Mouse (Mus musculus) heart, embryonic 12.5 days (tissue): ENCODE data around the gene Chil1. TPM values are rescaled to one million over a fixed set of nuclear protein-coding genes. Genes with fewer than 3 reads are reported as not detected.

Experiments
- ATAC-seq: fragments of 200-750 bp; cut with Nextera tagmentation; 2 replicates; pipeline ENCODE4 v1.8.0; 2017; ENCODE audit warnings: moderate TSS enrichment, moderate library complexity; ENCODE audit not compliant: insufficient number of reproducible peaks, low FRiP score
- H3K27ac ChIP-seq: fragments of 300-500 bp; sonication (generic); 2 replicates; pipeline ENCODE4 v1.5.1; 2016; ENCODE audit warnings: mild to moderate bottlenecking, moderate library complexity; ENCODE audit not compliant: poor library complexity, severe bottlenecking
- H3K27me3 ChIP-seq: fragments of 300-500 bp; sonication (generic); replicated peaks from 2 replicates; pipeline ENCODE4 v1.6.1; 2016; ENCODE audit warnings: mild to moderate bottlenecking, moderate library complexity
- H3K36me3 ChIP-seq: fragments of 300-500 bp; sonication (generic); 2 replicates; pipeline ENCODE4 v1.6.1; 2016; ENCODE audit warnings: mild to moderate bottlenecking, moderate library complexity
- H3K4me1 ChIP-seq: fragments of 300-500 bp; sonication (generic); replicated peaks from 2 replicates; pipeline ENCODE4 v1.6.1; 2016; ENCODE audit warnings: mild to moderate bottlenecking
- H3K4me2 ChIP-seq: fragments of 300-500 bp; sonication (generic); 2 replicates; pipeline ENCODE4 v1.6.1; 2016; ENCODE audit warnings: mild to moderate bottlenecking, moderate library complexity
- H3K4me3 ChIP-seq: fragments of 300-500 bp; sonication (generic); 2 replicates; pipeline ENCODE4 v1.5.1; 2016; ENCODE audit warnings: mild to moderate bottlenecking
- H3K9ac ChIP-seq: fragments of 300-500 bp; sonication (generic); 2 replicates; pipeline ENCODE4 v1.6.1; 2016; ENCODE audit warnings: mild to moderate bottlenecking, moderate library complexity
- H3K9me3 ChIP-seq: fragments of 300-500 bp; sonication (generic); replicated peaks from 2 replicates; pipeline ENCODE4 v1.6.1; 2016; ENCODE audit warnings: mild to moderate bottlenecking, moderate library complexity
- WGBS: fragments of 180-500 bp; shearing (Covaris S2); methylation state at CpG from one replicate; pipeline ENCODE4 v1.1.7; 2016; 5-methylcytosine and 5-hydroxymethylcytosine counted together
- polyA plus RNA-seq: library from polyadenylated mRNA; unstranded; fragments of >200 nt; fragmentation: Nextera tagmentation; extraction: Ambion mirVana; gene quantifications from 2 replicates; pipeline ENCODE4 v1.2.1, GENCODE M21; 2016

Chil1 gene
- polyA plus RNA-seq, 1 experiment from 2014 or later: 1.3 TPM

DNA sequence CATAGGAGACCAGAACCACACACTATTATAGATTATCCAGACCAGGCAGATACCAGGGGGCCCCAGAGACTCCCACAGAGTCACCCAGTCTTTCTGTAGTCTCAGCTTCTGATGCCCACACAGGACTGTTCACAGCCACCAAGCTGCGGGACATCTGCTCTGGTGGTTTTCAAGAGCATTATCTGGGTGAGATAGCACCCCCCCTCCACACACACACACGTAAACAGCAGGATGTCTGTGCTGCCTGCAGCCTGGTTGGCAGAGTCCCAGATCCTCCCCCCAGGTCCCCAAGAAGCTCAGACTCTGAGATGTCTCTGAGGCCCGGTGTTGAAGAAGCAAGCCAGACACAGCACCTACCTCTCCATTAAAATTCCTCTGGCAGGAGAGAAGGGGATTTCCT, 13.6 kb downstream of the Chil1 start:
- peak overlapping the region; percentile 76 for H3K27ac ChIP-seq
- no peak overlapping the region; the same call in 1 of the 2 replicates for H3K9ac ChIP-seq
- H3K4me3 ChIP-seq: no peak overlapping the region
- H3K27me3 ChIP-seq: peaks cover 10% of the 10 kb centered on the region; the same call in 1 of the 2 replicates
- 2% methylated on average over 3 of the region's 3 CpGs for WGBS
- peak overlapping the region; percentile 25 for H3K4me2 ChIP-seq
- no peaks in the 10 kb centered on the region for H3K36me3 ChIP-seq
- peaks cover 39% of the 10 kb centered on the region for H3K4me1 ChIP-seq
- peak; percentile 44 for ATAC-seq
- no peaks in the 10 kb centered on the region for H3K9me3 ChIP-seq

DNA sequence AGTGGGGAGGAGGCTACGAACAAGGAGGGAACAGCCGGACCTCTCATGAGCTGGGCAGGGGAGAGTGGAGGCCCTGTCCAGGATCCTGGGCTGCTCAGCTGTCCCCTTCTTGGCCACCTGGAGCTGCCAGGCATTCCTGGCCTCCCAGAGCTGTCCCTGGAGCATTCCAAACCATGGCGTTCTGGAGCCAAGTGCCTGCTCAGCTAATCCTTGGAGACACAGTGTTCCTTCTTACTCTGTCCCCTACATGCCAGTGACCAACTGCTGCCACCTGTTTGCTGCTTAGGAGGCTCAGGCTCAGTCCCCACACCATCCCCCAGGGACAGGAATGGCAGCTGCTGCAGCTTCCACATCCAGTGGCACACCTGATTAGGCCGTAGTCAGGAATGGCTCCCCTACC, 14.0 kb downstream of the Chil1 start:
- Histone ChIP-seq H3K27ac (peak overlapping the region; percentile 76), H3K9me3 (no peaks in the 10 kb centered on the region), H3K27me3 (peaks cover 10% of the 10 kb centered on the region; the same call in 1 of the 2 replicates), H3K9ac (no peak overlapping the region; the same call in 1 of the 2 replicates), H3K4me1 (peaks cover 39% of the 10 kb centered on the region), H3K4me2 (peak overlapping the region; percentile 25), H3K4me3 (no peak overlapping the region), H3K36me3 (no peaks in the 10 kb centered on the region)
- ATAC-seq: peak; percentile 33
- 36% methylated on average over 4 of the region's 4 CpGs for WGBS

- 63% methylated on average over 4 of the region's 4 CpGs for WGBS
- Histone ChIP-seq H3K4me2 (peak overlapping the region; percentile 25; the same call in 1 of the 2 replicates), H3K27ac (peak overlapping the region; percentile 76; the same call in 1 of the 2 replicates), H3K27me3 (peaks cover 10% of the 10 kb centered on the region; the same call in 1 of the 2 replicates), H3K4me3 (no peak overlapping the region), H3K36me3 (no peaks in the 10 kb centered on the region), H3K9ac (no peak overlapping the region), H3K4me1 (peaks cover 39% of the 10 kb centered on the region), H3K9me3 (no peaks in the 10 kb centered on the region)
- ATAC-seq: no peak
These were observed 14.4 kb downstream of the Chil1 start for GRCm38 (mm10) chr1:134196386-134196785.

DNA sequence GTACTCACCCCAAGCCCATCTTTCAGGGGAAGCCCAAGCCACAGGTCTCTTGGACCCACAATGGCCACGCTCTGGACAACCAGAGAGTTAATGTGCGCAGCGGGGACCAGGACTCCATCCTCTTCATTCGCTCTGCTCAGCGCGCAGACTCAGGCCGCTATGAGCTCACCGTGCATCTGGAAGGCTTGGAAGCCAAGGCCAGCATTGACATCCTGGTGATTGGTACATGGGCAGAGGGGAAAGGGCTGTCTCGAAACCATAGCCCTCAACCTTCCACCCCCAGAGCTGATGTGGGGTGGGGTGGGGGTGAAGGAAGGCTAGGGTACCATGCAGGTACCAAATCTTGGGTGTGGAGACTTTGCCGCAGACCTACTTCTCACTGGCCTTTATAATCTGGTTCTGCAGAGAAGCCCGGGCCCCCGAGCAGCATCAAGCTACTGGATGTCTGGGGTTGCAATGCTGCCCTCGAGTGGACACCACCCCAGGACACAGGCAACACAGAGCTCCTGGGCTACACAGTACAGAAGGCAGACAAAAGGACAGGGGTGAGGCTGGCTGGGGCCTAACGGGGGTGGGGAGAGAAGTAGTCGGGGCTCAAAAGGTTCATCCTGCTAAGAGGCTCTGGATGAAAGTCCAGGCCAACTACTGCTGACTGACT, 15.5 kb downstream of the Chil1 start:
- Histone ChIP-seq H3K4me1 (peaks cover 39% of the 10 kb centered on the region), H3K9me3 (no peaks in the 10 kb centered on the region), H3K9ac (no peak overlapping the region), H3K4me2 (no peak overlapping the region), H3K27me3 (peaks cover 10% of the 10 kb centered on the region; the same call in 1 of the 2 replicates), H3K27ac (no peak overlapping the region), H3K36me3 (no peaks in the 10 kb centered on the region), H3K4me3 (no peak overlapping the region)
- ATAC-seq: no peak
- 77% methylated on average over 15 of the region's 15 CpGs for WGBS

DNA sequence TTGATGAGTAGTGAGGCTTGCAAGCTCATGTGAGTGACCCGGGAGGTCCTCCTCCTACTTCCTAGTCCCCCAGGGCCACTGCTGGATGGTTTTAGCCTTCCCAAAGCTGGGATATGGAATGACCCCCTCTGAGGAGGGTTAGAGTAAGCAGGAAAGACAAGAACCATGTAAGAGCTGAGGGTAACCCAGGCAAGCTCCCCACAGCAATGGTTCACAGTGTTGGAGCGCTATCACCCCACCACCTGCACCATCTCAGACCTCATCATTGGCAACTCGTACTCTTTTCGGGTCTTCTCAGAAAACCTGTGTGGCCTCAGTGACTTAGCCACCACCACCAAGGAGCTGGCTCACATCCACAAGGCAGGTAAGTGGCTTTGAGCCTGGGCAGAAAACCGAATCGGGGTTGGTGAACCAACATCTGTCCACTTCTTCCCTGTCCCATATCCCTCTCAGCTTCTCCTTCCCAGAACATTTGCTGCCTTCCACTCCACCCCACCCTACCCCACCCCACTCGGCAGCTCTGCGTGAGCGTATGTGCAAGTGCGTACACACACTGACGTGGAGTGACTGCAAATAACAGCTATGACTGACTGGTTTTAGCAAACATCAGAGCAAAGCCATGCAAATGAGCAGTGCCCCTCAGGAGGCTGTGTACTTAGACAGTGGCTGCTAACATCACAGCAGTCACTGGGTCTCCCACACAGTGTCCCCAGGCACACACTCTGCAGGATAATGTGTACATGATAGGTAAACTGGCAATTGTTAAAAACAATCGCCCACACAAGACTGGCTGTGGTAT, 16.4 kb downstream of the Chil1 start:
- H3K9me3 ChIP-seq: no peaks in the 10 kb centered on the region
- H3K4me2 ChIP-seq: no peak overlapping the region
- H3K9ac ChIP-seq: no peak overlapping the region
- 83% methylated on average over 12 of the region's 12 CpGs for WGBS
- ATAC-seq: no peak
- H3K4me1 ChIP-seq: peaks cover 32% of the 10 kb centered on the region
- H3K36me3 ChIP-seq: no peaks in the 10 kb centered on the region
- no peak overlapping the region for H3K4me3 ChIP-seq
- 0 out of 2 replicates have a peak, but pooled peaks cover 2% of the 10 kb centered on the region for H3K27me3 ChIP-seq
- no peak overlapping the region for H3K27ac ChIP-seq

- Histone ChIP-seq H3K9ac (no peak overlapping the region), H3K27ac (no peak overlapping the region), H3K36me3 (no peaks in the 10 kb centered on the region), H3K9me3 (no peaks in the 10 kb centered on the region), H3K4me1 (peaks cover 19% of the 10 kb centered on the region), H3K4me2 (no peak overlapping the region), H3K4me3 (no peak overlapping the region), H3K27me3 (no peaks in the 10 kb centered on the region)
- no peak for ATAC-seq
- WGBS: 66% methylated on average over 2 of the region's 2 CpGs
These were observed 18.5 kb downstream of the Chil1 start for GRCm38 (mm10) chr1:134200481-134200880.

DNA sequence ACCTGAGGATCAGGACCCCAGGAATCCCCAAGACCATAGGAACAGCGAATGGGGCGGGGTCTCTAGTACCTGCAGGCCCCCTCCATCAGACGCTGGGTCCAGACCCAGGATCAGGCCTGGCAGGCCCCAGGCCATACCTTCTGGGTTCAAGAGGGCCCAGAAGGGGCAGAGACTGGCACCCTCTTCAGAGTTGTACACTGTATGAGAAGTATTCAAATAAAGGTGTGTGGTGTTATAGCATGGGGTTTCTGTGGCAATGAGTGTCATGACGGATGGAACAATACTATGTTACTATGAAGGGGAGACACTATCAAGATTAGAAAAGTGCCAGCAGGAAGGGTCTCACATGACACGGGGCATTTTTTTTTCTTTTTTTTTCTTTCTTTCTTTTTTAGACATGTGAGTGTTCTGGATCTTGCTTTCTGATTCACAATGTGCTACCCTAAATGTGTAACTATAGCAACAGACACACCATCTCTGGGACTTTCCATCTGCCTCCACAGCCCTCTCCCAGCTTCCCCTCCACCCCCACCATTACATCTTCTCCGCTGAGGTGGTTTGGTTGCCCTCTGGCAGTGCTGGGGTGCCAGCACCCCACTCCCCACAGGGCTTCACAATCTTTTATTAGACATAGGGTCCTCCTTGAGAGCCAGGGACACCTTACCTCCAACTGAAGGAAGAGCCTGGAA, 19.2 kb downstream of the Chil1 start:
- peaks cover 19% of the 10 kb centered on the region for H3K4me1 ChIP-seq
- no peaks in the 10 kb centered on the region for H3K36me3 ChIP-seq
- WGBS: 80% methylated on average over 6 of the region's 6 CpGs
- H3K4me3 ChIP-seq: no peak overlapping the region
- H3K27me3 ChIP-seq: no peaks in the 10 kb centered on the region
- no peak overlapping the region for H3K9ac ChIP-seq
- no peak for ATAC-seq
- H3K9me3 ChIP-seq: no peaks in the 10 kb centered on the region
- no peak overlapping the region for H3K4me2 ChIP-seq
- H3K27ac ChIP-seq: no peak overlapping the region

- peaks cover 18% of the 10 kb centered on the region for H3K4me1 ChIP-seq
- no peaks in the 10 kb centered on the region for H3K36me3 ChIP-seq
- no peak overlapping the region for H3K4me2 ChIP-seq
- no peak overlapping the region for H3K4me3 ChIP-seq
- 62% methylated on average over 3 of the region's 3 CpGs for WGBS
- H3K27ac ChIP-seq: no peak overlapping the region
- no peaks in the 10 kb centered on the region for H3K27me3 ChIP-seq
- no peak for ATAC-seq
- no peak overlapping the region for H3K9ac ChIP-seq
- no peaks in the 10 kb centered on the region for H3K9me3 ChIP-seq
These were observed 19.9 kb downstream of the Chil1 start for GRCm38 (mm10) chr1:134201751-134202420.

- peaks cover 7% of the 10 kb centered on the region; the same call in 1 of the 2 replicates for H3K9me3 ChIP-seq
- WGBS: 87% methylated on average over 13 of the region's 13 CpGs
These were observed 22.3 kb downstream of the Chil1 start for GRCm38 (mm10) chr1:134204230-134204629.

GRCm38 (mm10) chr1:134205296-134206018, 23.5 kb downstream of the Chil1 start:
- peak; percentile 60; the same call in 1 of the 2 replicates for ATAC-seq
- Histone ChIP-seq H3K4me1 (peaks cover 25% of the 10 kb centered on the region), H3K9me3 (peaks cover 7% of the 10 kb centered on the region; the same call in 1 of the 2 replicates), H3K36me3 (no peaks in the 10 kb centered on the region), H3K4me2 (0 out of 2 replicates have a peak overlapping the region, but pooled peaks have one; percentile 8), H3K4me3 (no peak overlapping the region), H3K9ac (0 out of 2 replicates have a peak overlapping the region, but pooled peaks have one; percentile 1), H3K27me3 (no peaks in the 10 kb centered on the region), H3K27ac (0 out of 2 replicates have a peak overlapping the region, but pooled peaks have one; percentile 15)
- WGBS: 8% methylated on average over 9 of the region's 9 CpGs

More at GRCm38 (mm10) chr1:134204230-134204629, 22.3 kb downstream of the Chil1 start:
- Histone ChIP-seq H3K4me1 (peaks cover 25% of the 10 kb centered on the region), H3K9ac (no peak overlapping the region), H3K4me3 (no peak overlapping the region), H3K36me3 (no peaks in the 10 kb centered on the region), H3K27ac (no peak overlapping the region), H3K4me2 (no peak overlapping the region), H3K27me3 (no peaks in the 10 kb centered on the region)
- ATAC-seq: no peak
